Mouse (Mus musculus): ENCODE measurements at regions not wholly inside any gene's neighbourhood (a gene's known extent, or its start where the extent isn't known, plus 50 kb on each side); places are given as distances from the start of the nearest gene placed in this dataset.

GRCm38 (mm10) chr3:105130228-105130627 lies 63.6 kb downstream of the 4930564D02Rik start:
- no peak for DNase-seq (ENCODE audit: low read depth)

GRCm38 (mm10) chr3:105131053-105131452 lies 64.4 kb downstream of the 4930564D02Rik start:
- DNase-seq (ENCODE audit: low read depth) = no peak

GRCm38 (mm10) chr3:105133011-105133410 lies 66.4 kb downstream of the 4930564D02Rik start:
- DNase-seq (ENCODE audit: low read depth) = no peak

- no peak for DNase-seq (ENCODE audit: low read depth)
These were observed 74.7 kb downstream of the 4930564D02Rik start for GRCm38 (mm10) chr3:105141170-105141971.

GRCm38 (mm10) chr3:105142631-105143030 lies 76.0 kb downstream of the 4930564D02Rik start:
- no peak for DNase-seq (ENCODE audit: low read depth)

GRCm38 (mm10) chr3:105151475-105152157 lies 85.0 kb downstream of the 4930564D02Rik start:
- DNase-seq (ENCODE audit: low read depth) = no peak

- DNase-seq (ENCODE audit: low read depth) = no peak
These were observed 85.5 kb downstream of the 4930564D02Rik start for GRCm38 (mm10) chr3:105152158-105152541.

- no peak for DNase-seq (ENCODE audit: low read depth)
These were observed 91.7 kb downstream of the 4930564D02Rik start for GRCm38 (mm10) chr3:105158376-105158775.

GRCm38 (mm10) chr3:105165355-105165754 lies 98.7 kb downstream of the 4930564D02Rik start:
- DNase-seq (ENCODE audit: low read depth) = peak; percentile 50

- DNase-seq (ENCODE audit: low read depth) = no peak
These were observed 102.5 kb downstream of the 4930564D02Rik start for GRCm38 (mm10) chr3:105169117-105169516.

GRCm38 (mm10) chr3:105171527-105171926 lies 104.9 kb downstream of the 4930564D02Rik start:
- DNase-seq (ENCODE audit: low read depth) = no peak

GRCm38 (mm10) chr3:105172054-105172453 lies 105.4 kb downstream of the 4930564D02Rik start:
- no peak for DNase-seq (ENCODE audit: low read depth)

- no peak for DNase-seq (ENCODE audit: low read depth)
These were observed 124.7 kb downstream of the 4930564D02Rik start for GRCm38 (mm10) chr3:105191303-105191702.

GRCm38 (mm10) chr3:105191830-105192229 lies 125.2 kb downstream of the 4930564D02Rik start:
- DNase-seq (ENCODE audit: low read depth) = no peak

- DNase-seq (ENCODE audit: low read depth) = no peak
These were observed 134.1 kb downstream of the 4930564D02Rik start for GRCm38 (mm10) chr3:105200735-105201134.

GRCm38 (mm10) chr3:105209164-105209563 lies 142.5 kb downstream of the 4930564D02Rik start:
- no peak for DNase-seq (ENCODE audit: low read depth)

- DNase-seq (ENCODE audit: low read depth) = no peak
These were observed 144.4 kb downstream of the 4930564D02Rik start for GRCm38 (mm10) chr3:105211023-105211422.

GRCm38 (mm10) chr3:105211726-105212125 lies 145.1 kb downstream of the 4930564D02Rik start:
- no peak for DNase-seq (ENCODE audit: low read depth)

- DNase-seq (ENCODE audit: low read depth) = no peak
These were observed 148.2 kb downstream of the 4930564D02Rik start for GRCm38 (mm10) chr3:105214867-105215266.

GRCm38 (mm10) chr3:105215729-105216128 lies 149.1 kb downstream of the 4930564D02Rik start:
- DNase-seq (ENCODE audit: low read depth) = no peak

- no peak for DNase-seq (ENCODE audit: low read depth)
These were observed 153.0 kb downstream of the 4930564D02Rik start for GRCm38 (mm10) chr3:105219630-105220029.

GRCm38 (mm10) chr3:105220641-105221040 lies 154.0 kb downstream of the 4930564D02Rik start:
- DNase-seq (ENCODE audit: low read depth) = no peak

- no peak for DNase-seq (ENCODE audit: low read depth)
These were observed 156.3 kb downstream of the 4930564D02Rik start for GRCm38 (mm10) chr3:105222925-105223324.
